Mouse (Mus musculus) liver, adult 2 months (tissue): ENCODE data around the gene Tex44.

Experiments
- CTCF ChIP-seq: fragments of 200-500 bp; IDR thresholded peaks from 2 replicates; pipeline ENCODE4 v1.5.1; 2011; ENCODE audit warnings: low read depth, low read length, control low read depth
- POLR2A ChIP-seq: fragments of 200-500 bp; IDR thresholded peaks from 2 replicates; pipeline ENCODE4 v1.6.1; 2011; ENCODE audit warnings: low read length, control low read depth; ENCODE audit not compliant: insufficient read depth; ENCODE audit errors: extremely low read depth

- TF ChIP-seq CTCF (no peak), POLR2A (no peak)
Measured at GRCm38 (mm10) chr1:86391425-86391824, 34.7 kb upstream of the Tex44 start.
